Mouse (Mus musculus) right cerebral cortex, adult 18-20 months (tissue): ENCODE data around the gene Vsir.
A peak's percentile ranks its signal among the peaks of the same experiment; 100 is the strongest.

Source experiments
- DNase-seq: peaks from one replicate; pipeline ENCODE4 v3.0.0; 2022; ENCODE audit warnings: mixed read lengths

Vsir gene

DNA sequence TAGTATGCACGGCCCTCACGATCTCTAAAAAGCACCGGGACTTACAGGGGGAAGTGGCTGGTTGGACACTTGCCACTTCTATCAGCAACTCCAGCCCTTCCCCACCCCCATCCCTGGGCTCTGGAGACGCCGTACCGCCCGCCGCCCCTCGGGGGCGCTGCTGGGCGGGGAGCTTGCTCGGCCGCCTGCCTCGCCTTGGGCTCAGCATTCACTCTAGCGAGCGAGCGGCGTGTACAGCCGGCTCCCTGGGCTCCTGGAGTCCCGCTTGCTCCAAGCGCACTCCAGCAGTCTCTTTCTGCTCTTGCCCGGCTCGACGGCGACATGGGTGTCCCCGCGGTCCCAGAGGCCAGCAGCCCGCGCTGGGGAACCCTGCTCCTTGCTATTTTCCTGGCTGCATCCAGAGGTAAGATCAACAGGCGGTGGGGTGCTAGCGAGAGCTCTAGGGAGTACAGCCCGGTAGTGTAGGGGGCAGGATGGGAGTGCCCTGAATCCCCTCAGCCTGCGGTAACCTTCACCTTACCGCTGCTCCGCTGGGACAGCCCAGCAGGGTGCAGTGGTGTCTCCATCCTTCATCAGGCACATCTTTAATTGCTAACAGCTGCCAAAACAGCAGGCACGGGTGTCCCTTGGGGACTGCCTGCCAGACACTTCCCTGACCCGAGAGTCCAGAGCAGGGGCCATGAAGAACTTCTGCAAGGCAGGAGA lies at the start of gene Vsir:
Gene Vsir, plus strand, starts transcription at position 151 of the 705 bp plus-strand sequence.
- peak; percentile 32 for DNase-seq

DNA sequence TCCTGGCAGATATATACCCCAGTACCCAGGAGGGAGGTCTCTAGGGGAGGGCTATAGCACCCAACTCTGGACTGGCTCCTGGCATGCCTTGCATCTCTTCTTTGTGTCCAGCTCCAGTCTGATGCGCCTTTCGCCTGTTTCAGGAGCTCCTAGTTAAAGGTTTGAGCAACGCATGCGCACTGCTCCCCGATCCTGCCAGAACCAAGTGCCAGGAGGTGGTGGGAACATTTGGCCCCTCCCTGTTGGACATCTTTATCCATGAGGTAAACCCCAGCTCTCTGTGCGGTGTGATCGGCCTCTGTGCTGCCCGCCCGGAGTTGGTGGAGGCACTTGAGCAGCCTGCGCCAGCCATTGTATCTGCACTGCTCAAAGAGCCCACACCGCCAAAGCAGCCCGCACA lies 47.0 kb upstream of the Vsir start:
- no peak for DNase-seq

DNA sequence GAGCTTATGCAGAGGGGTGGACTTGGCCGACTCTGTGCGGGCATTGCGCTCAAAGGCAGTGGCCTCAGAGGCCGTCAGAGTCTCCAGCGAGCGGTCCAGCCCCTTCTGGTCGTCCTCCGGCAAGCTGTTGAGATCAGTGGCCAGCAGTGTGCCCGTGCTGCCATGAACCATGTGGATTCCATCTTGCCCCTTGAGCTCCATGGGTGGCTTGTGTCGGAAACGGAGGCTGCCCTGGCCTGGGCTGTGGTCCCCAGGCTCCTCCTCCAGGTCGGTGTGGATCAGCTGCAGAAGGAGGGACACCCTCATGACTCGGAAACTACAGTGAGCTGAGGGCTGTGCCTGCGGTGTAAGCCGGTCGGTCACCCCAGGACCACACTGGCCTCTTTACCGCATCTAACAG lies 43.2 kb upstream of the Vsir start:
- no peak for DNase-seq

DNA sequence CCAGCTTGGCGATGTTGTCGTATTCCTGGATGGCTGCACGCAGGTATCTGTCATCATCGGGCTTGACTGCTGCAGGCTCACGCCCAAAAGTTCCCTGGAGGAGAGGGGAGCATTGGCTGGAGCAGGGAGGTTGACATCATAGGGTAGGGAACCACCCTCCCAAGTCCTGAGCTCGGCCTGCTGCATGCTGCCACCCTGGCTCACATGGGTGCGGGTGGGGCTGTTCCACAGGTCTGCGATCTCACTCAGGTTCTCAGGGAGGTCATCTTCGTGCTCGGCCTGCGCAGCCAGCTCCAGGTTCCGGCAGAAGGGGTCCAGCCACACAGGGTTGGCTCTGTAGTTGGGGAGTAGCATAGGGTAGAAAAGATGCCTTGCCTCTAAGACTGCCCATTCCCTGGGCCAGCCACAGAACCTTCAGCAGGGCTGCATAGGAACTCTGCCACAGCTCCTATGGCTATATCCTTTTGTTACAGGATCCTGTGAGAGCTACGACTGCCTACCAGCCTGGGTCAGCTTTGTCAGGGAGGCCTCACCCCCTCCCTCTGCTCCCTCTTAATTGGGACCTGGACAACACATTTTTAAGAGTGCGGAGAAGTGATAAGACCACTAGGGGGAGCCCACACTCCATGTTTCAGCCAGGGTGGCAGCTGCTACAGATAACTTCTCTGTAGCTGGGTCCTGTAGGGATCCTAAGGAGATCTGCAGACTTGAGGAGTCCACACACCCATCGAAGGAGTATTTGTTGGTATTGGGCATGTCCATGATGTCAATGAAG lies 41.6 kb upstream of the Vsir start:
- DNase-seq, result peak; percentile 73

DNA sequence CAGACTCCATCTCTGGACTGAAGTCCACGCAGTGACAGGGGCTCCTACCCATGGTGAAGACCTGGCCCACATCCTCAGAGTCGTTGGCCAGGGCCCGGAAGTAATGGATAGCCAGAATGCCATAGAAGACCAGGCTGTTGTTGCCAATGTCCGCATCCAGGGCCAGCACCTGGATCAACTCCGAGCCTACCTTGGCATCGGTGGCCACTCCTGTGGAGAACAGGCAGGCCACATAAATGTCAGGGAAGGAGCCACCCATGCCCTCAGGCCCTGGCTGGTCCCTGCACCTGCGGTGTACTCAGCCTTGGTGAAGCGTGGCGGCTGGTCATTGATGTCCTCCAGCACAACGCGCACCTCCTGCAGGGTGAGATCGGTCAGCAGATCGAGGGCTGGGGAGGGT lies 36.0 kb upstream of the Vsir start:
- no peak for DNase-seq

DNA sequence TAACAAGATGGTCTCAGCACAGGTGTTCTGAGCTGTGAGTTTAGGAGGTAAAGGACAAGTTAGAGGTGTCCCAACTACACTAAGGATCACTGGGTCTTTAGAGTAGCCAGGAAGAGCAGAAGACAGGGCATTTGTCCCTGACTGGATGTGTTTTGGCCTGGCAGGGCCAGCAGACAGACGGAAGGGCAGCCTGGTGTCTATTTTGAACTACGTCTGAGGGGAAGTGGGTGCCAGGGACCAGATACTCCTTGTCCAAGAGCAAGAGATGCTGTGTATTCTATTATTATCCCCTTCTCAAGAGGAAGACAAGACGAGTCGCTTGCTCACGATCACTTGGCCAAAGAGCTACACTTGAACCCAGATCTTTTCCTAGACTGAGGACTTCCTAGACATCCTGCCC lies 33.0 kb upstream of the Vsir start:
- no peak for DNase-seq

DNA sequence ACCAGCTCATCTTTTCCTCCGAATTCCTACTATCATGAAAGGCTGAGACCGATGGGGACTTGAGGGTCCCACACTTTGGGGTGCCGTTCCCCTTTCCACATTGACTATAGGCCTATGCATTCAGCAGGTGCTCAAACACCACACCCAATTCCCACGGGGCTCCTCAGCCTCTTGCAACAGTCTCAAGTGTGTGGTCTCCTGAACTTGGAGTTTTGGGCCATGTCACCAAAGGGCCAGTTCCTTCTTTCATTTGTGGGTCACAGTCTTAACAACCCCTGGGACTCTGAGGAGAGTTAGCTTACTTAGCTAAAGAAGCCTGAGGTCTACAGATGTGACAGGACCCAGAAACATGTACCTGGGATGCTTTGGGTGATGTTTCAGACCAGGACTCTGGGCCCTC lies 30.5 kb upstream of the Vsir start:
- DNase-seq, result no peak

DNA sequence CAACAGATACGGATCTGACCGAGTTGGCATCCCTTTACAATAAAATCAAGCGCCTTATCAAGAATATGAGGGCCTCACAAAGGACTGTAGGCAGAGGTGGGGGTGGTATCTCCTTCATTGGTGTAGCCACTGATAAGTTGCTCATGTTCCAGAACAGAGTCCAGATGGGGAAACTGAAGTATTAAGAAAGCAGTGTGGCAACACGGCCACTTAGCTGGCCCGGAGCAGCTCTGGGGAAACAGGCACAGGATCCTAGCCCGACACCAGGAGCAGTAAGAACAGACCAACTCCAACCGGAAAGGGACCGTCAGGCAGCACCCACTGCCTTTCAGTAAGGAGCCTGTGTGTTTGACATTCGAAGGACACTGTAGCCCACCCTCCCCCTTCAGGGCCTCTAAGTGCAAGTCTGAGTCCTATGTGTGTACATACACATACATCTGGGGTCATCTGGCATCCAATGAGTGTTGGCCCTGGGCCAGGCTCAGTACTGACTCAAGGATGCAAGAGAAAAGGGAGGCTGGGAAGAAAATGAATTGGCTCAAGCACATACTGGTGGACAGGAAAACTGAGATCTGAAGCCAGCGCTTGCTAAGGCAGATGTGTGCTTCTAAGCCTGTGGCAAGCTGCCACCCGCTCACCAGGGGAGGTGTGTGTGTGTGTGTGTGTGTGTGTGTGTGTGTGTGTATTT lies 17.5 kb upstream of the Vsir start:
- DNase-seq, result no peak

DNA sequence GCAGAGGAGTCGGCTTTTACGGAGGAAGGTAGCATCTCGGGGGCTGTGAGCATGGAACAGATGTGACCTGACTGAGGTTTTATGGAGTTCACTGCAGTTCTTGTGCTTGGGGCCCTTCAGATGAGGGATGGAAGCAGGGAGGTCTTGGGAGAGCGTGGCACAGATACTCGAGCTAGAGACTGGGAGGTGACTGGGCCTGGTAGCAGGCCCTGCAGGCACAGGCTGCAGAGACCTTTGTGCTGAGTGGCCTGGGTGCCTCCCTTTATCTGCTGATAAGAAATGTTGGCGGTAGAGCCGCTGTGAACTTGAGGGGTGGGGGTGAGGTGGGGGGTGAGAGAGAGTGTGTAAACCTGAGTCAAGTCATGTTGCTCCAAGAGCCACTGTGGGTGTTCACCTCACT lies 12.1 kb upstream of the Vsir start:
- no peak for DNase-seq

DNA sequence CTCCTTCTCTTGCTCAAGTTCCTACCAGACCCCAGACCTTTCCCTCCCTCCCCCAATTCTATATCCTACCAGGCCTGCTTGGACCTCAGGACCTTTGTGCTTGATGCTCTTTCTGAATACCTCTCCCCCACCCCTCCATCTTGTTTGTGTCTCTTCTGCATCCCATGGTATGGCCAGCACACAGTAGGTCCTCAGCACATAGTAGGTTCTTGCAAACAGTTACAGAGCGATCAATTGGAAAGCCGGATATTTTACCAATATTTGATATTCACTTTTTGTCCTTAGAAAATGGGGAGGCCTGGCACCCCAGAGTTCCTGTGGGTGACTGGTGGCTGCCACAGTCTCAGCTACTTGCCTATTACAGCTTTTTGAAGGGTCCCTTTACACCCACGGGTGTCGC lies 11.6 kb upstream of the Vsir start:
- no peak for DNase-seq

DNA sequence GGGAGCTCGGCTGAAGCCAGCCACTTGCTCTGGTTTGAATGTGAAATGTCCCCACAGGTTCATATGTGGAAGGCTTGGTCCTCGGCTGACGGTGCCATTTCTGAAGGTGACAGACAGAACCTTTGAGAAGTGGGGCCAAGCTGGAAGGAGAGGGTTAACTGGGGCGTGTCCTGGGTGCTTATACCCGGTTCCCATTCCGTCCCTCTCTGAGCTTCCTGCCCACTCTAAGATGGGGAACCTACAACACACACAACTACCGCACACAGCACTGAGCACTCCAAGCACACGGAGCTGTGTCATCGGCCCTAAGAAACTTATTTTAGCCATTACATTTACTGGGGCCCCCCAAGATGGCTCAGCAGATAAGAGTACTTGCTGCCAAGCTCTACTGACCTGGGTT lies 5.1 kb upstream of the Vsir start:
- no peak for DNase-seq

DNA sequence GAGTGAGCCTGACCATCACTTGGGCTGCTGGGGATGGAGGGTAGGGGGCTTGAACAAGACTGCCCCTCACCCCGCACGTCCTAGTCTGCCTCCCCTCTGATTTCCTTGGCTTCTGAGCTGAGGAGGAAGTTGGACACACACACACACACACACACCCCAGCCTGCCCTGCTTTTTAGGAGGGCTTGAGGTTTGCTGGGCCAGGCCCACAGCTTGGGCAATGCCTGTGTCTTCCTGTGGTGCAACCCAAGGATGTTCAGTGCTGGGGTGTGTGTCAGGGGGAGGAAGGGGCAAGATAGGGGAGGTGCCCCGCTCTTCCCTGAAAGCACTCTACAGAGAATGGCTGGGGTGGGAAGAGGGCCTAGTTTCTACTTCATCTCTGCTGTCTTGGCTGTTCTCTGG lies 2.5 kb upstream of the Vsir start:
- no peak for DNase-seq

DNA sequence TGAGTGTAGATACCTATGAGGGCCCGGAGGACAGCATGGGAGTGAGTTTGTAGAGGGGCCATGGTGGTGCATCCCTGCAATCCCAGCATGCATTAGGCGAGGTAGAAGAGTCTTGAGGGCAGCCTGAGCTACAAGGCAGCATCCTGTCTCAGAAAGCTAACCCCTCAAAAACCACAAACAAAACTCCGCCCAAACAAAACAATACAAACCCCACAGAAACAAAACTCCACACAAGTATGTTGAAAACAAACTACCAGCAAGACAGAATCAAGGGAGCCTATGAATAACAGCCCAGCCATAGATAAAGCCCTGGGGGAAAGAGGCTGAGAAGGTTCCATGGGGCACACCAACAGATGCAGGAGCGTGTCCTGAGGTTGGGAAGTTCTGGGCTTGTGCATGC lies 595 bp upstream of the Vsir start:
- no peak for DNase-seq

DNA sequence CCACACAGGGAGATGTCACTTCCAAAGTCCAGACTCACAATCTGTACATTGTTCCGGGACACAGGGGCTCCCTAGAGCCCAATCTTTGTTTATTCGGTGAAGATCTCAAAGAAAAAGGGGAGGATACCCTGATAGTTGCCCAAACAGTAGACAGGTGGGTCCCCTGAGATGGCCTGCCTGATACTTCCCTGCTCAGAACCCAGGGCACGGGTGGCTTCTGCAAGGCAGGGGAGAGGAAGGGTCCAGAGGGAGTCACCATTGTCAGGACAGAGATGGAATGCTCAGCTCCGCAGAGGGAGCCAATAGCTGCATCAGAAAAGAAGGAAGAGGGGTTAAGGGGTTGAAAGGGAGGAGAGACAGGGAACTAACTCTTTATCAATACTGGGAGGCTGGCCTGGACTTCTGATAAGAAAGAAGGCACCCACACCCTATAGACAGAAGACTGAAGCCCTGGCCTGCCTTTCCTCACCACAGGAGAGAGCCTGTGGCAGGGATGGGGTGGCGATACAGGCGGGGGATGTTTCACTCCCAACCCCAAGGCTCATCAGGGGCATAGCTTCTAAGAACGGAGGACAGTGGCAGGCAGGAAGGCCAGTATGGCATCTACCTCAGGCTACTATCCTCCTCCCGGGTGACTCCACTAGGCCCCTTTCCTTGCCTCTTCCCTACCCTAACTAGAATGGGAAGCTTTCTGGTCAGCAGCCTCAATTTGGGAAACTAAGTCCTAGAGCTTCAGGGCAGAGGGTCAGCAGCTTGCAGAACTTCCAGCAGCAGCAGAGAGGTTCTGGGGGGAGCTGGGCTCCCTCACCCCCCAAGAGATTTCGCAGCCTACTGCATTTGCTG lies 1.3 kb downstream of the Vsir start:
- DNase-seq, result no peak

DNA sequence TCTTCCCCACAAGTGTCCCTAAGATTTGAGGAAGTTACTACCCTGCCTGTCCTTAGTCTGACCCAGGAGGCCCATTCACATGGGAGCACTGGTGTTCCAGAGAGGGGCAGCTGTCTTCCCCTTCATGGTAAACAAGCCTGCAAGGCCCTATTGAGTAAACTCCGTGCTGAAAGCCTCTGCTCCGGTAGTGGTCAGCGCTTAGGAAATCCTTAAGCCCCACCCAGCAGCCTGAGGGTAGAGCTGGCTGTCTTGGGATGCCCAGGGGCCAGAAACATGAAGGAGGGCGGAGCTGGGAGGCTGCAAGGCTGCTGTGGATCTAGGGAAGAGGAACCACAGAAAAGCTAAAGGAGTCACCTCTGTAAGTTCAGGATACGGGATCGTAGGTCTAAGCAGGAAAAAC lies 2.4 kb downstream of the Vsir start:
- DNase-seq, result no peak

DNA sequence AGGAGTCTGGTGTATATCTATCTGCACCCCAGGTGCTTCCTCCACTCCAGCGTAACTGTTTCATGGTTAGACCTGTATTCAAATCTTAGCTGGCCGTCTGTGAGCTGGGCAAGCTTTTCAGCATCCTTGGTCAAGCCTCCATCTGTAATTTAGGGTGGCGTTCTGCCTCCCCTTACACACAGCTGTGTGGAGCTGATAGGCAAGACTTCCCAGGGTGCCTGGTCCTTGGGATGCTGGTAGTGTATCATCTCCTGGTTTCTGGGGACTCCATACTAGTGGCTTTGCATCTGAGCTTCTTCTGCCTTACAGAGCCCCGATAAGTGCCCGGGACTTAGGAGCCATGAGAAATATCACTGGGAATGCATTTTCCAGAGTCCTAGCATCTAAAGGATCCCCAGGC lies 3.0 kb downstream of the Vsir start:
- no peak for DNase-seq

DNA sequence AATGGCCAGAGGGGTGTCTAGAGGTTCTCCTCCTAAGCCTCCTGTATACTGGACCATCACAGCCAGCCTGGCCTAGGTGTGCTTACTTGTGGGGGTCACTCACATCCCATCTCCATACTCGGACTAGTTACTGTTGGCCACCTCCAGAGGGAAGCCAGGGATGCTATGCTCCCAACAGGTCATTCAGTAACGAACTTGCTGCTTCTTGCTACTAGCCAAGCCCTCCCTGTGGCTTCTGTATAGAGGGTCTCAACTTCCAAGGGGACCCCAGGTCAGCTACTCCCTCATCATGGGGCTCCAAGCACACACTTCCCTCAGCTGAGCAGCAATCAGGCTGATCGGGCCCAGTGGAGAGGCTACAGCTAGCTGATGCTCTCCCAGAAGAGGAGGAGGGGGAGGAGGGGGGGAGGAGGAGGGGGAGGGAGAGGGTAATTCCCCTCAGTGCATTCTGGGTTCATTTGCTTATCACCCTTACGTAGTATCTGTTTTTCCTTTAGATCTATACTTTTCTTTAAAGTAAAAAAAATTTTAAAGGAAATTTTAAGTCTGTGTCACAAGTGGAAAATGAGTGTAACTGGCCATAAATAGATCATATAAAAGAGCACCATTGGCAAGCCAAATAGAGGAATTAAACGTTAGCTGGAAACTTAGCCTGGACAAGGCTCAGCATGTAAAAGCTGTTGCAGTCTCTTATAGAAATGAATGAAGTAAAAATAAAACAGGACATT lies 3.6 kb downstream of the Vsir start:
- no peak for DNase-seq

DNA sequence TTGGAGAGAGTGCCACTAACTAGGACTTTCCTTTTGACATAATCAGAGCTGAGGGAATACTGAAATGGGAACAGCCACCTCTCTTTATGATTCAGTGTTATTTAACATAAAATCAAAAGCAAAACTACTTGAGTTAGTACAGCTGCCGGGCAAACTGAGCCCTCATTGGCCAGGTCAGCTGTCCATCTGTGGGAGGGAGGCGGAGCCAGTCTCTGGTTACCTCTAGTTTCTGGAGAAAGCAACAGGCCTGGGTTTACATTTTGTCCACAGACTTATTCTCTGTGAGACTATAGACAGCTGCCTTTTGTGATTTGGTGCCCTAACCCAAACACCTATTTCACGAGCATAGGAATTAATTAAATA lies 4.1 kb downstream of the Vsir start:
- peak; percentile 62 for DNase-seq

DNA sequence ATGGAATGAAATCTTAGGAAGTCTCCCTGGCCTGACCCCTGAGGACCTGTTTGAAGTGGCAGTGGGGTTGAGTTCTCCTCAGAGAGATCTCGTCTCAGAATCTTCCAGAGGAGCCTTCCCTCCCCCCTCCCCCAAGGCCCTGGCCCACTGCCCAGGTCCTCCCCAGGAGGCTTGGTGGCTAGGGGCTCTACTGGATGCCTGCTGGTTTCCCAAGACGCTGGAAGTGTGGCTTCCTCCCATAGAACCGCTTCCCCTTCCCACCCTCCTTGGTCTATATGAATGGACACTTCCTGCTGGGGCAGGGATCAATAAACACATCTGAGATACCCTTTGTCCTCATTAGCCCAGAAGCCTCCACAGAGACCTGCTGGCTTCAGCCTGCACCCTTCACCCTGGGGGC lies 4.6 kb downstream of the Vsir start:
- no peak for DNase-seq

DNA sequence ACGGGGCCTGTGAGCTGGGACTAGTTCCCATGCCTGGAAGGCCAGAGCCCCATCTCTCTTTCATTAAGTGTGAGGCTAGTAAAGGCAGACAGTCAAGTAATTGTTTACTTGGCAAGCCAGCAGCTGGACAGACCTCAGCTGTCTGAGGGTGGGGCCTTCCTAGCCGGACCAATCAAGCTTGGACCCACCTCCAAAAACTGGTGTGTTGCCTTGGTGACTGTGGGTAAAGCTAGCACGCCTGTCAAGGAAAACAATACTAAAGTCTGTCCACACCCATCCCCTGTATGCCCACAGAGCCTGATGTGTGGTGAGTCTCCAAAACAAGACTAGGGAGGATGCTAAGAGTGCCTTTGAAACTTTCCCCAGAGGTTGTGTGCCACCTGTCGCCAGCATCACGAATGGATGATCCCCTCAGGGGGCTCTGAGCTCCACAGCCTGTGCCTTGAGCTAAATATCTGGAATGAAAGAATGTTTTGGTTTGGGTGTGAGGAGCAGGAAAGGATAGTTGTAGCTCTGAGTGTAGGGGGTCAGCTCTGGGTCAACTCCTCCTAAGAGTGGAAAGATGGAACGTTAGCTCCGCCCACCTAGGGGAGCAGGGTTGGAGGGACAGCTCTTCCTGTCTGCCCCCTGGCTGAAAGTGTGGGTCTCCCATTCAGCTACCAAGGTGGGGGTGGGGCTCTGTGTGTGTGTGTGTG lies 5.3 kb downstream of the Vsir start:
- no peak for DNase-seq

DNA sequence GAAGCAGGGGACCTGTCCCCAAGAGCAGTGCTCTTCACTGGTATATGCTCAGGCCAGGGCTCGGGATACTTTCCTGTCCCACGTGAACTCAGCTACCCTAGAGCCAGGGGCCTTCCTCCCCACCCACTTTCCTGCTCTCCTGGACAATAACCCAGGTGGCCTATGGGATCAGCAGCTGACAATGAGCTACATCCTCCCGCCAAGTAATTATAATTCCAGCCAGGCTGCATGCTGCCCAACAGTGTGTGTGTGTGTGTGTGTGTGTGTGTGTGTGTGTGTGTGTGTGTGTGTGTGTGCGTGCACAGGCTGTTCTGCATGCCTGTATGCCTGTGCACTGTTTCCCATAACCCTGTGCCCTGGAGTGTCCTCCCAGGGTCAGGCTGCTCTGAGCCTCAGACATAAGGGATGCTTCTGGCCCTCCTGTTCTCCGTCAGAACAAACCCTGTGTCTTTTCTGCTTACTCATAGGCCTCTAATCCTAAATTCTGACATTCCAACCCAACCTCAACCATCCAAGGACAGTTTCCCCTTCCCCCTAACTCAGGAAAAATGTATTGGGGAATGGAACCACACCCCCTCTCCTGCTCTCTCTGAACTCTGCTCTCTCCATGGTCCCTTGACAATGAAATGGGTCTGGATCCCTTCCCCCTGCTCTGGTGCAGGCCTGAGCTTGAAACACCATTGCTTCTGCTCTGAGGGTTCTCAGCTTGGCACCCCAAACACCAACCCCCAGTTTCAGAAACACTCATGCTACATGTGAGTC lies 6.8 kb downstream of the Vsir start:
- no peak for DNase-seq
